Mouse (Mus musculus) olfactory bulb, adult 2 months (tissue): ENCODE measurements around the gene Smarcb1.

Experiments
- CTCF ChIP-seq: fragments of 200-500 bp; IDR thresholded peaks from 2 replicates; pipeline ENCODE4 v1.5.1; 2012; ENCODE audit warnings: low read depth, mild to moderate bottlenecking, low read length, moderate library complexity; ENCODE audit not compliant: insufficient read depth
- POLR2A ChIP-seq: fragments of 200-500 bp; IDR thresholded peaks from 2 replicates; pipeline ENCODE4 v1.6.1; 2012; ENCODE audit warnings: mild to moderate bottlenecking, low read depth, low read length, moderate library complexity; ENCODE audit not compliant: insufficient read depth

DNA sequence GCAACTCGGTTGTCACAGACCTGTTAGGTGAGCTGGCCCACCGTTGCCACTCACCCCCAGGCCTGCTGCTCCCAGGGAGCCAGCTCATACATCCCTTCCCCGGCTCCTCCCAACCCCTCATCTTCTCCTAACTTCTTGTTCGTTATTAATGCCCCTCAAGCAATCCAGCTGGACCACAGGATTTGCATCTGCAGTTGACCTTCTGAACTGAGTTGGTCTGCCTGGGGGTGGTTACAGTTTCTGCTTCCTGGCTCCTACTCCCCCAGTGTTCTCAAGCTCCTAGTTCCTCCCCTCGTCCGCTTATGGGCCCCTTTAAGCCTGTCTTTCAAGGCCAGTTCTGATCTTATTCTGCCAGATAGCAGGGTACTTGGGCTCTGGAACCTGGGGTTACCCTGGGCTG is 26.8 kb downstream of the Smarcb1 start:
- no peak for TF ChIP-seq POLR2A
- no peak for TF ChIP-seq CTCF
